Mouse (Mus musculus) heart, embryonic 12.5 days (tissue): ENCODE results near the gene Gm47791. TPM values are rescaled to one million over a fixed set of nuclear protein-coding genes. Genes with fewer than 3 reads are reported as not detected.

Experiments
- ATAC-seq: fragments of 200-750 bp; cut with Nextera tagmentation; 2 replicates; pipeline ENCODE4 v1.8.0; 2017; ENCODE audit warnings: moderate TSS enrichment, moderate library complexity; ENCODE audit not compliant: insufficient number of reproducible peaks, low FRiP score
- H3K27ac ChIP-seq: fragments of 300-500 bp; sonication (generic); 2 replicates; pipeline ENCODE4 v1.5.1; 2016; ENCODE audit warnings: mild to moderate bottlenecking, moderate library complexity; ENCODE audit not compliant: poor library complexity, severe bottlenecking
- H3K27me3 ChIP-seq: fragments of 300-500 bp; sonication (generic); replicated peaks from 2 replicates; pipeline ENCODE4 v1.6.1; 2016; ENCODE audit warnings: mild to moderate bottlenecking, moderate library complexity
- H3K36me3 ChIP-seq: fragments of 300-500 bp; sonication (generic); 2 replicates; pipeline ENCODE4 v1.6.1; 2016; ENCODE audit warnings: mild to moderate bottlenecking, moderate library complexity
- H3K4me1 ChIP-seq: fragments of 300-500 bp; sonication (generic); replicated peaks from 2 replicates; pipeline ENCODE4 v1.6.1; 2016; ENCODE audit warnings: mild to moderate bottlenecking
- H3K4me2 ChIP-seq: fragments of 300-500 bp; sonication (generic); 2 replicates; pipeline ENCODE4 v1.6.1; 2016; ENCODE audit warnings: mild to moderate bottlenecking, moderate library complexity
- H3K4me3 ChIP-seq: fragments of 300-500 bp; sonication (generic); 2 replicates; pipeline ENCODE4 v1.5.1; 2016; ENCODE audit warnings: mild to moderate bottlenecking
- H3K9ac ChIP-seq: fragments of 300-500 bp; sonication (generic); 2 replicates; pipeline ENCODE4 v1.6.1; 2016; ENCODE audit warnings: mild to moderate bottlenecking, moderate library complexity
- H3K9me3 ChIP-seq: fragments of 300-500 bp; sonication (generic); replicated peaks from 2 replicates; pipeline ENCODE4 v1.6.1; 2016; ENCODE audit warnings: mild to moderate bottlenecking, moderate library complexity
- WGBS: fragments of 180-500 bp; shearing (Covaris S2); methylation state at CpG from one replicate; pipeline ENCODE4 v1.1.7; 2016; 5-methylcytosine and 5-hydroxymethylcytosine counted together
- polyA plus RNA-seq: library from polyadenylated mRNA; unstranded; fragments of >200 nt; fragmentation: Nextera tagmentation; extraction: Ambion mirVana; gene quantifications from 2 replicates; pipeline ENCODE4 v1.2.1, GENCODE M21; 2016

Gene Gm47791
- polyA plus RNA-seq, 1 experiment from 2014 or later, result not detected

DNA sequence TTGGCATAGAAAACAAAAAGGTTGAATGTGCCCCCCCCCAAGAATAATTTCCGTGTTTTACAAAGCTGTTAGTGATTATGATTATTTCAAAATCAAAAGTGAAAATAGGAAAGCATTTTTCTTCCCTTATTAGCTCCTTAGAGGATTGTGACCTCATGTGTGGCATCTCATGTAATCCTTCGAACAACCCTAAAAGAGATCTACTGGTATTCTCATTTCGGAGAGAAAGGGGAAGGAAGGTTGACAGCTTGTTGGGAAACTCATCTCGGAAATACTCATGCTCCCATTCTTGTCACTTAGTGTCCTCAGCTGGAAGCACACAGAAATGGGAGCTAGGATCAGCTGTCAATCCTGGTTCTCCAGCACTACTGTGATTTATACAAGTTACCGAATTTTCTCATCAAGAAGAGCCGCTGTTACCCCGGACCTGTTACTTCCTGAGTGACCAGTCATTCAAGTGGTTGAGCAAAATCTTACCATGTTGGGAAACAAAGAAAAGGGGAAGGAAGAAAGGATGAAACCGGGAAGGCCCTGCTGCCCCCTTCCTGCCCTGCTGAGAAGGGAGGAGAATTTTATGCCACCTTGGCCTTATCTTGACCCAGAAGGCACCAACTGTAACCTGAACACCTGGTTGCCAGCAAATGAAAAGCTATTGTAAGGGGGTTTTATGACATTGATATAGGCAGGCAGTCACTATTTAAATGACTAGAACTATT is 9.4 kb downstream of the Gm47791 start:
- 0 out of 2 replicates have a peak, but pooled peaks cover 6% of the 10 kb centered on the region for H3K9me3 ChIP-seq
- no peak overlapping the region for H3K27ac ChIP-seq
- 91% methylated on average over 8 of the region's 8 CpGs for WGBS
- no peaks in the 10 kb centered on the region for H3K27me3 ChIP-seq
- H3K4me1 ChIP-seq, result peaks cover 2% of the 10 kb centered on the region
- peaks cover 30% of the 10 kb centered on the region for H3K36me3 ChIP-seq
- ATAC-seq, result no peak
- no peak overlapping the region for H3K4me2 ChIP-seq
- H3K4me3 ChIP-seq, result no peak overlapping the region
- H3K9ac ChIP-seq, result no peak overlapping the region

DNA sequence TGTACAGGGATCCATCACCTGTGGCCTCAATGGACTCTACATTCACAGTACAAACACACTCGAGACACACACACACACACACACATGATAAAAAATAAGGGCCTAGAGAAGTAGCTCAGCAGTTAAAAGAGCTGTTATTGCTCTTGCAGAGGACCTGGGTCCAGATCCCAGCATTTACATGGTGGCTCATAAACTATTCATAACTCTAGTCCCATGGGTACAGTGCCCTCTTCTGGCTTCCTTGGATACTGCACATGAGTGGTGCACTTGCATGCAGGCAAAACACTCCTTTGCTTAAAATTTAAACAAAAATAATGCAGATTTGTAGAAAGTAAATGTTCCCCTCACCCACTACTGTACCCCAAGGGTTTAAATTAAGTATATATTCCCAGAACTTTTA is 11.5 kb downstream of the Gm47791 start:
- H3K9ac ChIP-seq, result no peak overlapping the region
- H3K4me1 ChIP-seq, result no peaks in the 10 kb centered on the region; the same call in none of the 2 replicates
- no peak overlapping the region for H3K4me3 ChIP-seq
- ATAC-seq, result no peak
- H3K27me3 ChIP-seq, result no peaks in the 10 kb centered on the region
- H3K4me2 ChIP-seq, result no peak overlapping the region
- 0 out of 2 replicates have a peak, but pooled peaks cover 6% of the 10 kb centered on the region for H3K9me3 ChIP-seq
- peaks cover 48% of the 10 kb centered on the region for H3K36me3 ChIP-seq
- no peak overlapping the region for H3K27ac ChIP-seq
- 89% methylated on average over 1 of the region's 1 CpGs for WGBS

DNA sequence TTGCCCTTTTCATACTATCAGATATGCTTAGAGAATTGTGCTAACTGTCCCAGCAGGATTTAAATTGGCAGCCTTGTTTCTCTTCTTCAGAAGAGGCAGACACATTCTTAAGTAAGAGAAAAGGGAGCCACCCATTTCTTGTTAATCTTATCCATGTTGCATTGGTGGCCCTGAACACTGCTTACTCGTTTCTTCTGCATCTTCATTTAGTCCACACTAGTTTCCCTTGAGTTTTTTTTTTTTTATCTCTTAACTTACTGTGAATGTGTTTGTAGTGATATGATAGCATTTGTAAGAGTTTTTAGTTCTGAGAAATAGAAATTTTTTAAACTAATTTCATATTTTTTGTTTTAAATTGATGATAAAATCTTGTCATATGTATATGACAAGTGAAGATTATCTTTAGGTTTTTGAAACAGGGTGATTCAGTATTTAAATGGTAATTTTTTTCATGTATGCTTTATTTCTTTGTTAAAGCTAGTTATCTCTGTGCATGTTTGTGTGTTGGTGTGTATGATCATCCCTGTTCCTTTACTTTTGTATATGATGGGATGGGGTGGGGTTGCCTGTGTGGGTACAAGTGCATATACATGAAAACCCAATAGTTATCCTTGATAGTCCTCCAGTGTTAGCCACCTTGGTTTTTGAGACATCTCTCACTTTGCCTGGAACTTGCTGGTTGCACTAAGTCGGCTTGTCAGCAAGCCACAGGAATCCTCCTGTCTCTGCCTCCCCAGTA is 23.2 kb downstream of the Gm47791 start:
- no peaks in the 10 kb centered on the region for H3K9me3 ChIP-seq
- H3K4me2 ChIP-seq, result no peak overlapping the region
- H3K4me3 ChIP-seq, result no peak overlapping the region
- ATAC-seq, result no peak
- H3K36me3 ChIP-seq, result peaks cover 36% of the 10 kb centered on the region
- no peak overlapping the region for H3K9ac ChIP-seq
- 76% methylated on average over 2 of the region's 2 CpGs for WGBS
- no peaks in the 10 kb centered on the region for H3K4me1 ChIP-seq
- H3K27me3 ChIP-seq, result no peaks in the 10 kb centered on the region
- H3K27ac ChIP-seq, result no peak overlapping the region

- 92% methylated on average over 4 of the region's 4 CpGs for WGBS
- Histone ChIP-seq H3K9ac (no peak overlapping the region), H3K4me2 (no peak overlapping the region), H3K4me1 (no peaks in the 10 kb centered on the region), H3K4me3 (no peak overlapping the region), H3K27me3 (no peaks in the 10 kb centered on the region), H3K9me3 (no peaks in the 10 kb centered on the region), H3K36me3 (peaks cover 42% of the 10 kb centered on the region), H3K27ac (no peak overlapping the region)
- ATAC-seq, result no peak
Observed at GRCm38 (mm10) chr1:82746408-82746807, 24.6 kb downstream of the Gm47791 start.

DNA sequence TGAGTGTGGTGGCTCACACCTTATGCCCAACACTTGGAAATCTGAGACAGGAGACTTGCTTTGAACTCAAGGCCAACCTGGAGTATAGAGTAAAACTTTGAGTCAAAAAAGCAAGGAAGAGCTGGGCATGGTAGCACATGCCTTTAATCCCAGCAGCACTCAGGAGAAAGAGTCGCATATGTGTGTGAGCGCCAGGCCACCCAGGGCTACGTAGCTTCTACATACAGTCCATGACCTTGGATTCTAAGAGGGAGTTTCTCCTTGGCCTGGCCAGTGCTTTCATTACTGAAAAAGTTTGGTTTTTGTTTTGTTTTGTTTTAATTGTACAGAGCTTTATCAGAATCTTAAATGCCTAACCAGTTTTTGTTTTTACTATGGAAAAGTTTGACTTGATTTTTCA is 27.1 kb downstream of the Gm47791 start:
- Histone ChIP-seq H3K27me3 (no peaks in the 10 kb centered on the region), H3K4me3 (no peak overlapping the region), H3K4me2 (no peak overlapping the region), H3K9ac (no peak overlapping the region), H3K4me1 (no peaks in the 10 kb centered on the region), H3K36me3 (peaks cover 39% of the 10 kb centered on the region), H3K9me3 (no peaks in the 10 kb centered on the region), H3K27ac (no peak overlapping the region)
- 91% methylated on average over 3 of the region's 3 CpGs for WGBS
- ATAC-seq, result no peak

GRCm38 (mm10) chr1:82741539-82741938 is 29.5 kb downstream of the Gm47791 start:
- H3K9me3 ChIP-seq, result no peaks in the 10 kb centered on the region
- no peak overlapping the region for H3K4me2 ChIP-seq
- H3K36me3 ChIP-seq, result peaks cover 37% of the 10 kb centered on the region
- no peak overlapping the region for H3K4me3 ChIP-seq
- no peaks in the 10 kb centered on the region for H3K4me1 ChIP-seq
- no peaks in the 10 kb centered on the region for H3K27me3 ChIP-seq
- ATAC-seq, result no peak
- 81% methylated on average over 7 of the region's 7 CpGs for WGBS
- H3K27ac ChIP-seq, result no peak overlapping the region
- H3K9ac ChIP-seq, result no peak overlapping the region

- Histone ChIP-seq H3K4me1 (no peaks in the 10 kb centered on the region), H3K9ac (no peak overlapping the region), H3K36me3 (peaks cover 52% of the 10 kb centered on the region), H3K27ac (no peak overlapping the region), H3K4me3 (no peak overlapping the region), H3K9me3 (no peaks in the 10 kb centered on the region), H3K27me3 (no peaks in the 10 kb centered on the region), H3K4me2 (no peak overlapping the region)
- ATAC-seq, result no peak
- WGBS, result 88% methylated on average over 1 of the region's 1 CpGs
Observed at GRCm38 (mm10) chr1:82738066-82738465, 33.0 kb downstream of the Gm47791 start.

- H3K27ac ChIP-seq, result no peak overlapping the region
- ATAC-seq, result no peak
- no peaks in the 10 kb centered on the region for H3K27me3 ChIP-seq
- H3K4me1 ChIP-seq, result no peaks in the 10 kb centered on the region
- peaks cover 72% of the 10 kb centered on the region for H3K36me3 ChIP-seq
- no peak overlapping the region for H3K4me2 ChIP-seq
- no peaks in the 10 kb centered on the region for H3K9me3 ChIP-seq
- 92% methylated on average over 1 of the region's 1 CpGs for WGBS
- no peak overlapping the region for H3K4me3 ChIP-seq
- no peak overlapping the region for H3K9ac ChIP-seq
Observed at GRCm38 (mm10) chr1:82733357-82733756, 37.7 kb downstream of the Gm47791 start.

DNA sequence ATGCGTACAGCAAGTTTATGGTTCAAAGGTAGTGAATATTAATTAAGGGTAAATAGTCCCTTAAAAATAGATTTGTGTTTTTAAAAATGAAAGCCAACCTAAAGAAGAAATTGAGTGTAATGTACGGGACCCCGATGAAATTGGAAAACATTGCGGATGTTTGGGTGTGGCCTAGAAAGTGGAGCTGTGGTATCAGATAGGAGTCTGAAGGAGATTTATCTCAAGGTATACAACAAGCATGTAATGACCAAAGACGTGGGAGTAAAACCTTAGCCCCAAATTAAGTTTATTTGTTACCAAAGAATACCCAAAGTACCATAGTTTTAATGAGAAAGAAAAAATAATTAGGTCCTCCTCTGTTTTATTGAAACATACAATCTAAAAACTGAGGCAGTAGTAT is 44.6 kb downstream of the Gm47791 start:
- Histone ChIP-seq H3K4me3 (no peak overlapping the region), H3K9ac (no peak overlapping the region), H3K4me2 (no peak overlapping the region; the same call in 1 of the 2 replicates), H3K27ac (no peak overlapping the region), H3K4me1 (peaks cover 8% of the 10 kb centered on the region), H3K27me3 (peaks cover 4% of the 10 kb centered on the region; the same call in 1 of the 2 replicates), H3K36me3 (peaks cover 36% of the 10 kb centered on the region), H3K9me3 (no peaks in the 10 kb centered on the region)
- ATAC-seq, result no peak
- WGBS, result 82% methylated on average over 5 of the region's 5 CpGs

DNA sequence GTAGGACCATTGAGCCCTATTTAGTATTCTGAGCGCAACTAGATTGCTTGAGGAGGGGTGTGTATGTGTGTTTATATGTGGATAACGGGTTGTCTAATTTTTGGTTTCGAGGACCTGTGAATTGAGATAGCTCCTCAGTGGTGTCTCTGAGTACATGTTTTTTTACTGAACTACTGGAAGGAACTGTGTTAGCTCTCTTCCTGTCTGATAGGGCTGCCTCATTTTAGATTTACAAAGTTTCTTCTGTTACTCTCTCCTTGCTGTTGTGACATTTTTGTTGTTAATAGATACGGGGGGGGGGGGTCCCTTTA is 45.2 kb downstream of the Gm47791 start:
- ATAC-seq, result no peak
- Histone ChIP-seq H3K27me3 (peaks cover 4% of the 10 kb centered on the region; the same call in 1 of the 2 replicates), H3K9ac (peak overlapping the region; percentile 95), H3K4me1 (peaks cover 8% of the 10 kb centered on the region), H3K9me3 (no peaks in the 10 kb centered on the region), H3K4me3 (peak overlapping the region; percentile 88), H3K27ac (no peak overlapping the region), H3K36me3 (peaks cover 30% of the 10 kb centered on the region), H3K4me2 (peak overlapping the region; percentile 91)
- 44% methylated on average over 4 of the region's 4 CpGs for WGBS

GRCm38 (mm10) chr1:82725026-82725874 is 45.8 kb downstream of the Gm47791 start:
- Histone ChIP-seq H3K4me1 (peaks cover 8% of the 10 kb centered on the region), H3K9ac (peak overlapping the region; percentile 95), H3K9me3 (no peaks in the 10 kb centered on the region), H3K36me3 (peaks cover 25% of the 10 kb centered on the region), H3K27me3 (peaks cover 4% of the 10 kb centered on the region; the same call in 1 of the 2 replicates), H3K27ac (peak overlapping the region; percentile 59; the same call in 1 of the 2 replicates), H3K4me2 (peak overlapping the region; percentile 91), H3K4me3 (peak overlapping the region; percentile 88)
- peak; percentile 97 for ATAC-seq
- 1% methylated on average over 37 of the region's 37 CpGs for WGBS
